Mouse (Mus musculus) small intestine, adult 2 months (tissue): ENCODE data around the gene Tfpt. TPM values are rescaled to one million over a fixed set of nuclear protein-coding genes. Genes with fewer than 3 reads are reported as not detected.

ENCODE experiments used
- H3K27ac ChIP-seq: fragments of 200-500 bp; 2 replicates; pipeline ENCODE4 v1.5.1; 2012; ENCODE audit warnings: low read depth, low read length, control low read depth, inconsistent platforms; ENCODE audit not compliant: insufficient read depth
- H3K27me3 ChIP-seq: fragments of 200-500 bp; 2 replicates; pipeline ENCODE4 v1.6.1; 2012; ENCODE audit warnings: mild to moderate bottlenecking, moderate library complexity, low read length, inconsistent platforms; ENCODE audit not compliant: control insufficient read depth, insufficient read depth
- H3K36me3 ChIP-seq: fragments of 200-500 bp; 2 replicates; pipeline ENCODE4 v1.6.1; 2012; ENCODE audit warnings: mild to moderate bottlenecking, low read length, control low read depth, inconsistent platforms; ENCODE audit not compliant: control insufficient read depth, insufficient read depth
- H3K4me1 ChIP-seq: fragments of 200-500 bp; 2 replicates; pipeline ENCODE4 v1.6.1; 2012; ENCODE audit warnings: low read length, inconsistent platforms, mixed read lengths; ENCODE audit not compliant: control insufficient read depth, insufficient read depth, insufficient read length
- H3K4me3 ChIP-seq: fragments of 200-500 bp; 2 replicates; pipeline ENCODE4 v1.5.1; 2012; ENCODE audit warnings: low read depth, mild to moderate bottlenecking, control low read depth, inconsistent platforms, low read length, moderate library complexity
- CTCF ChIP-seq: fragments of 200-500 bp; IDR thresholded peaks from 2 replicates; pipeline ENCODE4 v1.5.1; 2012; ENCODE audit warnings: low read depth, mild to moderate bottlenecking, control low read depth, inconsistent platforms, low read length, moderate library complexity, mixed read lengths; ENCODE audit not compliant: insufficient replicate concordance, insufficient read length; ENCODE audit errors: extremely low read depth
- POLR2A ChIP-seq: fragments of 200-500 bp; IDR thresholded peaks from 2 replicates; pipeline ENCODE4 v1.6.1; 2012; ENCODE audit warnings: low read depth, mild to moderate bottlenecking, control low read depth, inconsistent platforms, low read length, moderate library complexity
- WGBS: fragments of 180-500 bp; shearing (Covaris S2); methylation state at CpG from one replicate; pipeline ENCODE4 v1.1.7; 2018; 5-methylcytosine and 5-hydroxymethylcytosine counted together
- polyA plus RNA-seq: library from polyadenylated mRNA; depleted of rRNA; stranded (reverse); fragments of >200 nt; gene quantifications from 2 replicates; pipeline ENCODE4 v1.2.3, GENCODE M21; 2012

The Tfpt gene
- polyA plus RNA-seq, 1 experiment = 6.9 TPM

- Histone ChIP-seq H3K36me3 (no peaks in the 10 kb centered on the region), H3K4me1 (no peaks in the 10 kb centered on the region), H3K27ac (no peak overlapping the region), H3K27me3 (no peaks in the 10 kb centered on the region), H3K4me3 (no peak overlapping the region)
- TF ChIP-seq CTCF = no peak
- TF ChIP-seq POLR2A = no peak
- WGBS = 71% methylated on average over 3 of the region's 3 CpGs
Measured at GRCm38 (mm10) chr7:3590550-3590949, 39.2 kb downstream of the Tfpt start.

- no peaks in the 10 kb centered on the region for H3K27me3 ChIP-seq
- TF ChIP-seq CTCF (no peak), POLR2A (no peak)
Measured at GRCm38 (mm10) chr7:3587292-3587691, 42.4 kb downstream of the Tfpt start.

GRCm38 (mm10) chr7:3586255-3586654 lies 43.5 kb downstream of the Tfpt start:
- no peak overlapping the region for H3K4me3 ChIP-seq
- H3K27ac ChIP-seq = no peak overlapping the region
- 13% methylated on average over 5 of the region's 5 CpGs for WGBS
- TF ChIP-seq POLR2A = no peak
- no peak for TF ChIP-seq CTCF
- H3K27me3 ChIP-seq = no peaks in the 10 kb centered on the region
- H3K36me3 ChIP-seq = no peaks in the 10 kb centered on the region
- H3K4me1 ChIP-seq = no peaks in the 10 kb centered on the region

More at GRCm38 (mm10) chr7:3587292-3587691, 42.4 kb downstream of the Tfpt start:
- no peaks in the 10 kb centered on the region for H3K36me3 ChIP-seq
- 86% methylated on average over 1 of the region's 1 CpGs for WGBS
- no peaks in the 10 kb centered on the region for H3K4me1 ChIP-seq
- H3K4me3 ChIP-seq = no peak overlapping the region
- no peak overlapping the region for H3K27ac ChIP-seq

DNA sequence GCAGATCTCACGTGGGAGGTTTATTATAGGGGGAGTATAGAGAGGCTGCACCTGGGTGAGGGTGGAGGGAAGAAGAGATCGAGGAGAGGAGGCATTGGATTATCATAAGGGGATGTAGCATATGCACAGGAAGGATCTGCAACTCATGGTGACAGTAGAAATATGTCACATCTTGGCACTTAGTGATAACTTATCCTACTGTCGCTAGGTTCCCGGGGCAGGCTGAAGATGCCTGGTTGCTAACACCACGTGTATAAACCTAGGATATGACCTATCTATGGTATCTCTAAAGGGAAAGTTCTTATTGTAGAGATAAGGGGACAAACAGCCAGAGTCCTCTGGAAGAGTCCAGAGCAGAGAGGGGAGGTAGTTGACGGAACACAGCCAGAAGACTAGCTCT lies 44.0 kb downstream of the Tfpt start:
- no peak overlapping the region for H3K4me3 ChIP-seq
- H3K27me3 ChIP-seq = no peaks in the 10 kb centered on the region
- TF ChIP-seq POLR2A (no peak), CTCF (no peak)
- H3K27ac ChIP-seq = no peak overlapping the region
- no peaks in the 10 kb centered on the region for H3K4me1 ChIP-seq
- H3K36me3 ChIP-seq = no peaks in the 10 kb centered on the region
- WGBS = 16% methylated on average over 6 of the region's 6 CpGs

DNA sequence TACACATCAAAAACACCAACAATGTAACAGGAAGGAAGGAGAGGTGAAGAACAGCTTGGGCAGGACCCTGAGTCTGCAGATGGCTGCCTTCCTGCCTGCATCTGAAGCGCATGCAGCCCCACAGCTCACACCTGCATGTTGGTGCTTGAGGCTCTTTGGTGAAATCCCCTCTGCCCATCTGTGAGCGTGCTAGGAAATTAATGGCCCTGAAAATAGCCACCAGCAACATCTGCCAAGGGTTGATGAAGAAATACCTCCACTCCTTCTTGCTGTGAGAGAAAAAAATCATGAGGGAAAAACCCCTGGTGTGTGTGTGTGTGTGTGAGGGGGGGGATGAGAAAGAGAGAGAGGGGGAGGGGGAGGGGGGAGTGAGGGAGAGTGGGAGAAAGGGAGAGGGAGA lies 49.7 kb downstream of the Tfpt start:
- Histone ChIP-seq H3K36me3 (no peaks in the 10 kb centered on the region), H3K4me3 (no peak overlapping the region), H3K27me3 (no peaks in the 10 kb centered on the region), H3K4me1 (no peaks in the 10 kb centered on the region), H3K27ac (no peak overlapping the region)
- 70% methylated on average over 2 of the region's 2 CpGs for WGBS
- TF ChIP-seq POLR2A (no peak), CTCF (no peak)

- WGBS = 50% methylated on average over 6 of the region's 6 CpGs
- Histone ChIP-seq H3K27ac (no peak overlapping the region), H3K4me3 (no peak overlapping the region), H3K36me3 (no peaks in the 10 kb centered on the region), H3K27me3 (no peaks in the 10 kb centered on the region), H3K4me1 (no peaks in the 10 kb centered on the region)
- TF ChIP-seq CTCF (no peak), POLR2A (no peak)
Measured at GRCm38 (mm10) chr7:3578952-3579546, 50.7 kb downstream of the Tfpt start.

DNA sequence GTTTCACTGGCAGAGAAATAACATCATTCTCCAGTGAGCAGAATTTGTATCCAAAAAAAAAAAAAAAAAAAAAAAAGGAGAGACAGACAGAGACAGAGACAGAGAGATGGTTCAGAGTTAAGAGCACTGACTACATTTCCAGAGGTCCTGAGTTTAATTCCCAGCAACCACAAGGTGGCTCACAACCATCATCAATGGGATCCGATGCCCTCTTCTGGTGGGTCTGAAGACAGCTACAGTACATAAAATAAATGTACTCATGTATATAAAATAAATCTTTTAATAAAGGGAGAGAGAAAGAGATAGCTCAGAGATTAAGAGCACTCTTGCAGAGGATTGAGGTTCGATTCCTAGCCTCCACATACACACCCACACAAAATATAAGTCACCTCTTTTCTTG lies 51.5 kb downstream of the Tfpt start:
- H3K4me3 ChIP-seq = no peak overlapping the region
- WGBS = 71% methylated on average over 2 of the region's 2 CpGs
- no peaks in the 10 kb centered on the region for H3K36me3 ChIP-seq
- TF ChIP-seq CTCF (no peak), POLR2A (no peak)
- H3K4me1 ChIP-seq = no peaks in the 10 kb centered on the region
- H3K27ac ChIP-seq = no peak overlapping the region
- H3K27me3 ChIP-seq = no peaks in the 10 kb centered on the region
